Mouse (Mus musculus): Measurements from ENCODE around the gene Tmem72. TPM values are rescaled to one million over a fixed set of nuclear protein-coding genes. Genes with fewer than 3 reads are reported as not detected.
A peak's percentile ranks its signal among the peaks of the same experiment; 100 is the strongest.

The Tmem72 gene
- polyA plus RNA-seq, 1 experiment from 2014 or later: 0.05 TPM

DNA sequence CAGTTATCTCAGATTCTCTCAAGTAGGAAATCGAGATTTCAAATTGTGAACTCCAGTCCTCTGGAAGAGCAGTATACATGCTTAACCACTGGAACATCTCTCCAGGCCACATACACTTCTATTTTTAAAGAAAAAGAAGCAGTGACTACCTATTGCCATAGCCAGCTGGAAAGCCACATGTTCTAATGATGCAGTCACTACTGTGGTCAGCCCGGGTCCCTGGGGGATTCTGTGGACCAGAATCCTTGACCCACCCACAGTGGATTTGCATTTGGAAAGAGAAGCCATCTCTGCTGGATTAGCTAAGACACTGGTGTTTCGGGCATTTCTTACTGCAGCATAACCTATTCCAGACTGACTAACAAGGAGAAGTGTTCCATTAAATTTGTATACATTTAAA is 49.3 kb downstream of the Tmem72 start:
- no peak for ATAC-seq (ENCODE audit: insufficient read depth)
- Histone ChIP-seq H3K27me3 (no peaks in the 10 kb centered on the region; the same call in 1 of the 2 replicates), H3K9ac (no peak overlapping the region), H3K4me3 (replicated peaks) (no peak overlapping the region), H3K9me3 (replicated peaks) (no peaks in the 10 kb centered on the region), H3K4me1 (replicated peaks) (peaks cover 8% of the 10 kb centered on the region; the same call in 1 of the 2 replicates), H3K27ac (replicated peaks) (no peak overlapping the region), H3K4me2 (no peak overlapping the region), H3K36me3 (replicated peaks) (no peaks in the 10 kb centered on the region)
- 53% methylated on average over 3 of the region's 3 CpGs for WGBS (ENCODE audit: insufficient replicate concordance)

DNA sequence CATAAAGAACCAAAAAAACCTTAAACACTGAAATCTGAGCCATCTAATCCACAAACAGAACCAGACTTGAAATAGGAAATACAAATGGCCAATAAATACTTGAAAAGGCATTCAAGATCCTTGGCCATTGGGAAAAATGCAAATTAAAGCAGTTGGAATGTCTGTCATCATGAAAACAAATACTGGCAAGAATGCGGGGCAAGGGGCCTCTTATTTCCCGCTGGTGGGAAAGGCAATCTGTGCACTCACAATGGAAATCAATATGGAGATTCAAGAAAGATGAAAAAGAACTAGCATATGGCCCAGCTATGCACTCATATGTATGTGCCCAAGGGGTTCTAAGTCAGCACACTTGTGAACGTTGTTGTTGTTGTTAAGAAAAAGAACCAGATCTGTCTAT is 49.8 kb downstream of the Tmem72 start:
- H3K9ac ChIP-seq: no peak overlapping the region
- WGBS (ENCODE audit: insufficient replicate concordance): 55% methylated on average over 3 of the region's 3 CpGs
- H3K27ac ChIP-seq (replicated peaks): no peak overlapping the region
- no peak overlapping the region for H3K4me2 ChIP-seq
- no peak overlapping the region for H3K4me3 ChIP-seq (replicated peaks)
- H3K9me3 ChIP-seq (replicated peaks): no peaks in the 10 kb centered on the region
- ATAC-seq (ENCODE audit: insufficient read depth): no peak
- H3K27me3 ChIP-seq: no peaks in the 10 kb centered on the region
- peaks cover 8% of the 10 kb centered on the region; the same call in 1 of the 2 replicates for H3K4me1 ChIP-seq (replicated peaks)
- H3K36me3 ChIP-seq (replicated peaks): no peaks in the 10 kb centered on the region

DNA sequence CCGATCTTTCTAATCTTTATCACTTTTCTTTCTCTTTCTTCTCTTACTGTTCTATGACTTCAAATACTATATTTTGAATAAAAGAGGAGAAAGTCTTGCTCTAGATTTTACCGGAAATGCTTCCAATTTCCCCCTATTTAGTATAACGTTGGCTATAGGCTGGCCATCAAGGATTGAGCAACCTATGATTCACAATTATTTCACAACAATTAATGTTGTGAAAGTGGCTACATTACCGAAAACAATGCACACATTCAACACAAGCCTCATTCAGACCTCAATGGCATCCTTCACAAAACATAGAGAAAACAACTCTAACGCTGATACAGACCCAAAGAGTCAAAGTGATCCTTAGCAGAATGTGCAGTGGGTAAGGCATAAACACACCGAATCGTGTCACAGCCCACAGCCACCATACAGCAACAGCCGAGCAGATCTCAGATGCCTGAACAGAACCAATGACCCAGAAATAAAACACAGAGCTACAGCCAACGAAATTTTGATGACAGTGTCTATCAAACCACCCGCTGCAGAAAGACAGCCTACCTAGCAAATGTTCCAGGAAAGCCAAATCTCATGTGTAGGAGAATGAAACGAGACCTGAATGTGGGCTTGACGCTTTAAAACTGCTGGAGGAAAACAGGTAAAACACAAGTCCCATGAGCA is 50.5 kb downstream of the Tmem72 start:
- H3K4me3 ChIP-seq (replicated peaks): no peak overlapping the region
- no peaks in the 10 kb centered on the region for H3K27me3 ChIP-seq
- 62% methylated on average over 12 of the region's 12 CpGs for WGBS (ENCODE audit: insufficient replicate concordance)
- H3K36me3 ChIP-seq (replicated peaks): no peaks in the 10 kb centered on the region
- H3K9me3 ChIP-seq (replicated peaks): no peaks in the 10 kb centered on the region
- H3K4me2 ChIP-seq: no peak overlapping the region
- H3K4me1 ChIP-seq (replicated peaks): peaks cover 8% of the 10 kb centered on the region; the same call in 1 of the 2 replicates
- no peak overlapping the region for H3K27ac ChIP-seq (replicated peaks)
- ATAC-seq (ENCODE audit: insufficient read depth): no peak
- H3K9ac ChIP-seq: no peak overlapping the region

DNA sequence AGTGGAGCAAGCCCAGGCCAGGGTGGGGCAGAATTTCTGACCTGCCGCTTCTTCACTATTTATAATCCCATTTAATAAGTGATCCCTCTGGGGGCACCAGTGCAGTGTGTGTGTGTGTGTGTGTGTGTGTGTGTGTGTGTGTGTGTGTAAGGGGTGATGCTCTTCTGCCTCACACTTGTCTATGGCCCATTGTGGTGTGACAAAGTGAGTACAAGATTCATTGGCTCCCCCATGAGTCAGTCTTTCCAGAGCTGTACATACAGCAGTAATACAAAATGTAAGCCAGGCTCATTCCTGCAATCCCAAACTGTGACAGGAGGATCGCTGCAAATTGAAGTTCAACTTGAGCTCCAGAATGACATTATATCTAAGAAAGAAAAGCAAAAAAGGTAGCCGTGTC is 51.9 kb downstream of the Tmem72 start:
- no peak overlapping the region for H3K9ac ChIP-seq
- H3K9me3 ChIP-seq (replicated peaks): no peaks in the 10 kb centered on the region
- no peak overlapping the region for H3K4me3 ChIP-seq (replicated peaks)
- peaks cover 8% of the 10 kb centered on the region; the same call in 1 of the 2 replicates for H3K4me1 ChIP-seq (replicated peaks)
- no peaks in the 10 kb centered on the region for H3K36me3 ChIP-seq (replicated peaks)
- no peak overlapping the region for H3K27ac ChIP-seq (replicated peaks)
- H3K27me3 ChIP-seq: no peaks in the 10 kb centered on the region
- 58% methylated on average over 3 of the region's 3 CpGs for WGBS (ENCODE audit: insufficient replicate concordance)
- ATAC-seq (ENCODE audit: insufficient read depth): no peak
- H3K4me2 ChIP-seq: no peak overlapping the region

DNA sequence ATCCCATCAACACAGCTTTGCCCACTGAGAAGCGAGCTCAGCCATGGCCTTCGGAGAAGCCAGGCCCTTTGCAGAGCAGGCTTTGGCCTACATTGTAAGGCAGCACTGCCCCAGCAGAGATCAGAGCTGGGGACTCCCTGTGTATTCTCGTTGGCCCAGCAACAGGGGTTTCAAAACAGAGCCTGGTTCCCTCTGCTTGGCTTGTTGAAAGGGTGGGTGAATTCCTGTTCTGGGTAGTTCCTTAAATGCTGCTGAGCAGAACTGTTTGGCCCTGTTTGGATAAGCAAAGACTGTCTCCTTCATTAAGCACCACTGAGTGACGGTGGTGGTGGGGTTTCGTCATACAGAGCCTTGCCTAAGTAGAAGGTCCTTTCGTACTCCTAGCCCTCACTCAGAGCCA is 52.7 kb downstream of the Tmem72 start:
- Histone ChIP-seq H3K9ac (no peak overlapping the region), H3K4me2 (no peak overlapping the region), H3K9me3 (replicated peaks) (no peaks in the 10 kb centered on the region), H3K27ac (replicated peaks) (no peak overlapping the region), H3K36me3 (replicated peaks) (no peaks in the 10 kb centered on the region), H3K4me1 (replicated peaks) (0 out of 2 replicates have a peak, but pooled peaks cover 5% of the 10 kb centered on the region), H3K27me3 (no peaks in the 10 kb centered on the region), H3K4me3 (replicated peaks) (no peak overlapping the region)
- ATAC-seq (ENCODE audit: insufficient read depth): no peak
- WGBS (ENCODE audit: insufficient replicate concordance): 47% methylated on average over 6 of the region's 6 CpGs

DNA sequence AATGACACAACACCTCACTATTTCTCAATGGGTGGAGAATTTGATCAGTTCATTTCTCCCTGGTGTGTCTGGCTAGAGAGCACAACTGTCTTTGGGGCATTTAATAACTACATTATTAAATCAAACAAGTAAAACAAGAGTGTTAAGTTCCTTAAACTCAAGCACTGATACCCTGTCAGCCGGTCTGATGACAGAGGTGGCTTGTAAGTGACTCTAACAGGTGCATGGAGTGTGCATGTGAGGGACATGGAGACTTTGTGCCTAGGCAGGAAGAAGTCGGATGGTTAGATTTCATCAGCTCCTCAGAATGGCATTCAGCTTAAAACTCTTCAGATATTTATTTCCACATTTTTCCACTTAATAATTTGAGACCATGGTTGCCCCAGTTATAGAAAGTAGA is 53.3 kb downstream of the Tmem72 start:
- Histone ChIP-seq H3K27me3 (no peaks in the 10 kb centered on the region), H3K4me2 (no peak overlapping the region), H3K4me1 (replicated peaks) (0 out of 2 replicates have a peak, but pooled peaks cover 3% of the 10 kb centered on the region), H3K27ac (replicated peaks) (no peak overlapping the region), H3K9me3 (replicated peaks) (no peaks in the 10 kb centered on the region), H3K4me3 (replicated peaks) (no peak overlapping the region), H3K36me3 (replicated peaks) (no peaks in the 10 kb centered on the region), H3K9ac (no peak overlapping the region)
- no peak for ATAC-seq (ENCODE audit: insufficient read depth)
- WGBS (ENCODE audit: insufficient replicate concordance): 59% methylated on average over 2 of the region's 2 CpGs

DNA sequence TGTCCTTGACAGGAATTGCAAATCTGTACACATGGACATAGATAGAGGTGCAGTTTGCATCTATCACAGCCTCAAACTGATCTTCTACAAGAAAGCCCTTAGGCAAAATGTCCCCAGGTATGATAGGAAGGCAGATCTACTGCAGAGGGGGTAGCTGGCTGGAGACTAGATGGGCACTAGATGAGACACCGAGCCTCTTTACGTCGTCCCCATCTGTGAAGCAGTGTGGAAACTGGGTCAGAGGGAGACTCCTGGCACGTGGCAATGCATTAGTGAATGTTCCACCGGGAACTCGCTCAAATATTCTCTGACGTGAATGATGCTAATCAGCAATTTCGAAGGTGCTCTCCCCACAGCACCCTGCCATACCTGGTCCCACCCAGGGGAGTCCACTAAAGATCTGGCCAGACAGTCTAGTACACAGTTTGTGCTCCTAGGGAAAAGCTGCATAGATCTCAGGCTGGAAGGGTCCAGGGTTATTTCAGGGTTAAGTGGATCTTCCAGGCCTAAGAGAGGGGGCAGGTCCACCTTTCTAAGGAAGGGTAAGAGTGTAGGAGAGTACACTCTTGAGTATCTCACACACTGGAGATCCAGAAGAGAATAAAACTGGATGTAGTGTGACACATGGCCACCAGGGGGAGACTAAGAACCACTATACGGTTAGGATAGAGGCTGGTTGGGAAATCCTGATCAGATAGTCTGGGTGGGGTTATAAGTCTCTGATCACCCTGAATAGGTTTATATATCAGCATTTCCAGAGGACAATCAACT is 62.8 kb downstream of the Tmem72 start:
- H3K4me2 ChIP-seq: no peak overlapping the region
- H3K9me3 ChIP-seq (replicated peaks): no peaks in the 10 kb centered on the region
- H3K9ac ChIP-seq: no peak overlapping the region
- peaks cover 12% of the 10 kb centered on the region for H3K4me1 ChIP-seq (replicated peaks)
- no peaks in the 10 kb centered on the region for H3K36me3 ChIP-seq (replicated peaks)
- no peaks in the 10 kb centered on the region for H3K27me3 ChIP-seq
- WGBS (ENCODE audit: insufficient replicate concordance): 46% methylated on average over 9 of the region's 9 CpGs
- no peak overlapping the region for H3K4me3 ChIP-seq (replicated peaks)
- H3K27ac ChIP-seq (replicated peaks): no peak overlapping the region
- peak; percentile 14; the same call in 1 of the 2 replicates for ATAC-seq (ENCODE audit: insufficient read depth)

DNA sequence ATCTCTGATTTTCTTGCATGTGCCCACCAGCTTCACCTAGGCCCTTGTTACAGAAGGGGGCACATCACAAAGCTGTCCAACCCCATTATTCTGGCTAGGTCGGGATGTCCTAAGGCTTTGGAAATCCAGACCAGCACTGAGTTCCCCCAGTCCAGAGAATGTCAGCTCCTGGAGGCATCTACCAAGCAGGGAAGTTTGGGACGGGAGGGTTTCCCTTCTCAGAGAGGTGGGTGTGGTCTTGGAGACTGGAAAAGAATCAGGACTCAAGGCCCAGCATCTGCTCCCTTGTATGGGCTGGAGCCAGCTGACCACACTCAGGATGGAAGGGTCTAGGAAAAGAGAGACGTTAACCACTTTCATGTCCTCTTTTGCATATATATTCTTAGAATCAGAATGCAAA is 63.5 kb downstream of the Tmem72 start:
- no peak for ATAC-seq (ENCODE audit: insufficient read depth)
- Histone ChIP-seq H3K4me3 (replicated peaks) (no peak overlapping the region), H3K9ac (no peak overlapping the region), H3K4me1 (replicated peaks) (peaks cover 12% of the 10 kb centered on the region), H3K9me3 (replicated peaks) (no peaks in the 10 kb centered on the region), H3K36me3 (replicated peaks) (no peaks in the 10 kb centered on the region), H3K27me3 (no peaks in the 10 kb centered on the region), H3K27ac (replicated peaks) (no peak overlapping the region), H3K4me2 (no peak overlapping the region)
- 42% methylated on average over 3 of the region's 3 CpGs for WGBS (ENCODE audit: insufficient replicate concordance)

DNA sequence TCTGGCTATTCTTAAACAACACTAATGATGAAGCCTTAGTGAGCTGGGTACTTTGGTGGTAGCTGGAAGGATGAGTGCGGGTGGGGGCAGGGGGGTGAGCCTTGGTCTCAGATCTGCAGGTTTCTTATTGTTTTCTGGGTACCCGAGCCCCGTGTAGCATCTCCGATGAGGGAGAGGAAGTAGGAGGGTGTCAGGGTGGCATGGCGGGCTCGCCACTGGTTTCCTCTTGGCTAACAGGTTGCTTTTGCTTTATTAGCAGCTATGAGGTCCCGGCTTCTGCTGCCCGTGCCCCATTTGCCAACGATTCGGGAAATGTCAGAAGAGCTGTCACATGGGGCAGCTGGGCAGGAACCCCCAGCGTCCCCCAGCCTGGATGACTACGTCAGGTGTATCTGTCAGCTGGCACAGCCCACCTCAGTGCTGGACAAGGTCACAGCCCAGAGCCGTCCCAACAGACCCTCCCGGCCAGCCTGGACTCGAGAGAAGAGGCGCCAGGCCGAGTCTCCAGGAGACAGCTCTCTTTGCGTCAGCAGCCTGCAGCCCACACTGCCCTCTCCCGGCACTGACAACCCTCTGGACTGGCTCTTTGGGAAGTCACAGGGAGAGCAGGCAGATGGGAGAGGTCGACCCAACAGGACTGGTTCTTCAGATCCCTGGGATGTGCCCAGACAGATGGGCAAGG is 65.1 kb downstream of the Tmem72 start:
- peaks cover 12% of the 10 kb centered on the region for H3K4me1 ChIP-seq (replicated peaks)
- no peak overlapping the region; the same call in 1 of the 2 replicates for H3K9ac ChIP-seq
- H3K4me2 ChIP-seq: peak overlapping the region; percentile 54
- H3K27me3 ChIP-seq: no peaks in the 10 kb centered on the region
- WGBS (ENCODE audit: insufficient replicate concordance): 33% methylated on average over 20 of the region's 20 CpGs
- no peaks in the 10 kb centered on the region for H3K36me3 ChIP-seq (replicated peaks)
- 0 out of 2 replicates have a peak overlapping the region, but pooled peaks have one; percentile 9 for H3K27ac ChIP-seq (replicated peaks)
- H3K9me3 ChIP-seq (replicated peaks): no peaks in the 10 kb centered on the region
- peak overlapping the region; percentile 40 for H3K4me3 ChIP-seq (replicated peaks)
- no peak for ATAC-seq (ENCODE audit: insufficient read depth)

DNA sequence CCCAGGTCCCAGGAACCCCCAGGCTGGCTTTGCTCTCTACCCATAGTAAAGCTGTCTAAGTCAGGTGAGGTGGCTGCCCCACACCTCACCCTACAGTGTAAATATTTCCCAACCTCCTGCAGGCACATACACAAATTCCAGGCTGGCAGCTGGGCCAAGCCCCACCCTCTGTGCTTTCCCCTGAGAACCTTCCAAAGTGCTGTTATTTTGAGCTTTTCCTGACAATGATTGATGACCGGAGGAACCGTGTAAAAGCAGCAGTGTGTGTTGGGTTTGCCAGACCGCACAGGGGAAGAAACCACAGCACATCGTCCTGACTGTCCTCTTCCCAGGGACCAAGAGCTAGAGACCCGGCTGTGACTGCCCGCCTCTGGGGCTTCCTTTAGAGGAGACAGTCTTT is 66.3 kb downstream of the Tmem72 start, which contains the start of gene Depp1:
Depp1 (plus strand) TSS at position 204 of the 400 bp plus-strand sequence.
- peak within 1 kb of the TSS; percentile 54 for H3K4me2 ChIP-seq
- peak; percentile 77 for ATAC-seq (ENCODE audit: insufficient read depth)
- no peaks in the 10 kb centered on the region for H3K36me3 ChIP-seq (replicated peaks)
- peak within 1 kb of the TSS; percentile 40 for H3K4me3 ChIP-seq (replicated peaks)
- no peaks in the 10 kb centered on the region for H3K9me3 ChIP-seq (replicated peaks)
- H3K27ac ChIP-seq (replicated peaks): peak within 1 kb of the TSS; percentile 74
- H3K27me3 ChIP-seq: no peaks in the 10 kb centered on the region
- peaks cover 12% of the 10 kb centered on the region for H3K4me1 ChIP-seq (replicated peaks)
- no peak within 1 kb of the TSS; the same call in 1 of the 2 replicates for H3K9ac ChIP-seq
- 7% methylated on average over 6 of the region's 6 CpGs for WGBS (ENCODE audit: insufficient replicate concordance)

DNA sequence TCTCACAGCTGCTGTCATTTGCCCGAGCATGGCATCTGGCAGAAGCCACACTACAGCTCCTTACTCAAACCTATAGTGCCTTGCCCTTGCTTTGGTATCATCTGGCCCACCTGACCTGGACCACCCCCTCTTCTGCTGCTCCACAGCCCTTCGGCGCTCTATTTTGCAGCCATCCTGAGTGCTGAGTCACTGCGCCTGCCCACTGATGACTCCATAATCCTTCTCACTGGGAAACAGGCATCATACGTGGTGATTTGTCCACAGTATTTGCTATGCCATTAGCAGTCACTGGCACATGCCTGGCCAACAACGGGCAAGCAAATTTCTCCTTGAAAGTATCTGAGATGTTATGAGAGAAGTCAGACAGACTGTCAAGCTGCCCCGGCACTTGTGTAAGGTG is 66.9 kb downstream of the Tmem72 start:
- no peak overlapping the region for H3K4me3 ChIP-seq (replicated peaks)
- no peaks in the 10 kb centered on the region for H3K27me3 ChIP-seq
- H3K27ac ChIP-seq (replicated peaks): peak overlapping the region; percentile 60; the same call in 1 of the 2 replicates
- no peak for ATAC-seq (ENCODE audit: insufficient read depth)
- no peak overlapping the region for H3K4me2 ChIP-seq
- H3K9me3 ChIP-seq (replicated peaks): no peaks in the 10 kb centered on the region
- no peak overlapping the region for H3K9ac ChIP-seq
- 35% methylated on average over 7 of the region's 7 CpGs for WGBS (ENCODE audit: insufficient replicate concordance)
- no peaks in the 10 kb centered on the region for H3K36me3 ChIP-seq (replicated peaks)
- H3K4me1 ChIP-seq (replicated peaks): peaks cover 12% of the 10 kb centered on the region

All from liver, embryonic 15.5 days (tissue).